Mouse (Mus musculus) c-Kit-negative CD71-positive TER-119-positive erythroid progenitor cells, embryonic 14.5 days (primary cell): Measurements from ENCODE around the gene Foxa1.

Experiments used
- DNase-seq: peaks from one replicate; pipeline ENCODE4 v3.0.0-alpha.2; 2013; ENCODE audit warnings: low read depth, low spot score

Gene Foxa1

GRCm38 (mm10) chr12:57546415-57547201 lies at the start of gene Foxa1:
Gene Foxa1 (minus strand): TSS chr12:57546916.
- DNase-seq = no peak

- no peak for DNase-seq
These were observed 29.4 kb upstream of the Foxa1 start for GRCm38 (mm10) chr12:57575931-57576628.

- no peak for DNase-seq
These were observed 25.7 kb upstream of the Foxa1 start for GRCm38 (mm10) chr12:57572415-57572814.

- no peak for DNase-seq
These were observed 25.1 kb upstream of the Foxa1 start for GRCm38 (mm10) chr12:57571773-57572172.

GRCm38 (mm10) chr12:57563909-57564308 lies 17.2 kb upstream of the Foxa1 start, which contains the start of gene Ttc6:
Gene Ttc6 (plus strand): TSS chr12:57564113.
- DNase-seq = no peak

- DNase-seq = no peak
These were observed 7.4 kb upstream of the Foxa1 start for GRCm38 (mm10) chr12:57554091-57554490.

GRCm38 (mm10) chr12:57552286-57552685 lies 5.6 kb upstream of the Foxa1 start:
- no peak for DNase-seq

- DNase-seq = no peak
These were observed 4.2 kb upstream of the Foxa1 start for GRCm38 (mm10) chr12:57550881-57551280.

- DNase-seq = no peak
These were observed 3.6 kb upstream of the Foxa1 start for GRCm38 (mm10) chr12:57550181-57550808.

- no peak for DNase-seq
These were observed 3.0 kb upstream of the Foxa1 start for GRCm38 (mm10) chr12:57549667-57550160.

- DNase-seq = no peak
These were observed 2.4 kb upstream of the Foxa1 start for GRCm38 (mm10) chr12:57548981-57549666.

GRCm38 (mm10) chr12:57548352-57548980 lies 1.8 kb upstream of the Foxa1 start:
- DNase-seq = no peak

GRCm38 (mm10) chr12:57547890-57548289 lies 1.2 kb upstream of the Foxa1 start:
- no peak for DNase-seq

- DNase-seq = no peak
These were observed 1.1 kb downstream of the Foxa1 start for GRCm38 (mm10) chr12:57545371-57546241.

GRCm38 (mm10) chr12:57544641-57545370 lies 1.9 kb downstream of the Foxa1 start:
- no peak for DNase-seq

GRCm38 (mm10) chr12:57543627-57543991 lies 3.1 kb downstream of the Foxa1 start:
- no peak for DNase-seq

GRCm38 (mm10) chr12:57542746-57543626 lies 3.7 kb downstream of the Foxa1 start:
- DNase-seq = no peak

GRCm38 (mm10) chr12:57541931-57542745 lies 4.6 kb downstream of the Foxa1 start:
- DNase-seq = no peak
